Mouse (Mus musculus) left cerebral cortex, postnatal 14 days (tissue): Measurements from ENCODE around the gene Ces1a. TPM values are rescaled to one million over a fixed set of nuclear protein-coding genes. Genes with fewer than 3 reads are reported as not detected.

ENCODE experiments used
- DNase-seq, 2 experiments: peaks; one replicate each; pipeline ENCODE4 v3.0.0; 2021 to 2022; ENCODE audit warnings: low spot score in 2 of 2, mixed read lengths in 1 of 2
- intact Hi-C: fragments of 180-260 bp; cut with DNase I; formaldehyde crosslinking; loops from one replicate; pipeline ENCODE4 v1.15.1; 2025
- total RNA-seq, 2 experiments: library from RNA; stranded (reverse); gene quantifications; 2 replicates each; pipeline ENCODE4 v1.2.3; 2021

Gene Ces1a
- total RNA-seq, 2 experiments from 2014 or later: 0.17 TPM; not detected in 1

DNA sequence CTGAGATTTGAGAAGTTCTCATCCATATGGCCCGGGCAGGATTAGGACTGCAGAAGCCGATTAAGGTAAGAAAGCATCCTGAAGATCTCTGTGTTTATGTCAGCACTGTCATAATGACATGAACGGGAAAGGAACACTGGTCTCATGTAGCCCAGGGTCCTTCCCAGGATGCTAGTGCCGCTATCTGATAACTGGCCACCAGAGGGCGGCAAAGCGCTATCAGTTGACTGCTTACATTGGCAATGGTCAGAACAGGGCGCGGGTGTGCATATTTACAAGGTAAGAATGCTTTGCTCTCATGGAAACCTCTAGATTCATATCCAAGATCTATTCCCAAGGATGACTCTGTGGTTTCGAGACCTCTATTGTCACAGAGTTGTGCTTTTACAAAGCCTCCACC lies 36.6 kb downstream of the Ces1a start:
- peak; percentile 89 to 94 for DNase-seq
- intact Hi-C loops: loop anchor here (1.0 to 10.0 kb wide), 4 partner anchors 84 to 419 kb away; no protein-coding TSS in a partner anchor

- intact Hi-C loops: loop anchor here (2.0 to 10.0 kb wide), 3 partner anchors 135 to 421 kb away; no protein-coding TSS in a partner anchor
- DNase-seq: peak; percentile 68 to 76
These were observed 37.7 kb downstream of the Ces1a start for GRCm38 (mm10) chr8:93010286-93010685.

DNA sequence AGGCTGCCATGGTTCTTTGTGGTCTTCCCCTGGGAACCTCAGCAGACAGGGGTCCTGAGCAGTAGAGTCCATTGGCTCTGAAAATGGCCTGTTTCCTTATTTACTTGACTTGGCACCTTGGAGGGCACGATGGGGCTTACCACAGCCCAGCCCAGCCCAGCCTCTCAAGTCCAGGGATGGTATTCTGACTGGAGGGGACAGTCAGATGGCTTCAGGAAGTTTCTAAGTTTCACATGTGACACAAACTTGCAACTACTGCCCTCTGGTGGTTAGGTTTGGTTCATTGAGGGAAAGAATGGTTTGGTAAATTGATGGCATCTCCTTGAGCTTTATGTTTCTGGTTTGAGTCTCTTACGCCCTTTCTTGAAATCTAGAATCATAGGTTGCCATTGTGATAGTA lies 49.4 kb downstream of the Ces1a start:
- DNase-seq: peak; percentile 74 to 75
- intact Hi-C loops: loop anchor here (5.0 kb wide), 1 partner anchor 116 kb away; no protein-coding TSS in a partner anchor

DNA sequence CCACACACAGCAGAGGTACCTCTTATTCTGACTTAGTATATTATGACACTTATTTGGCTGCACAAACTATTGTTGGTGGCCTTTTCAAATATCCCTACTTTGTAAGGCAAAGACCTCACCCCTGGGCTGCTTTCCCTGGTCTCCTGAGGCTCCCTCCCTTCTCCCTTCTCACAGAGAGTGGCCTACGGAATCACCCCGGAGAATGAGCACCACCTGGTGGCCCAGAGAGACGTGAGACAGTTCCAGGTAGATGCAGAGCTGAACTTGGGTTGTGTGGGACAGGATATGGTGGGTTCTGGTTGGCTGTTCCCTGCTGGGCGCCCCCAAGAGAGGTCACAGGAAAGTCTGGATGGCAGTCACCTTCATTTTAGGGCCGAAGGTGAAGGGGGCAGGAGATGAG lies 51.2 kb downstream of the Ces1a start:
- intact Hi-C loops: loop anchor here (1.0 to 5.0 kb wide), 2 partner anchors 115 to 179 kb away; no protein-coding TSS in a partner anchor
- peak; percentile 59 to 74 for DNase-seq

- intact Hi-C loops: no loop called here
- DNase-seq: no peak
These were observed 63.6 kb downstream of the Ces1a start for GRCm38 (mm10) chr8:92984376-92984775.

- intact Hi-C loops: no loop called here
- DNase-seq: no peak
These were observed 65.5 kb downstream of the Ces1a start for GRCm38 (mm10) chr8:92982491-92982890.

DNA sequence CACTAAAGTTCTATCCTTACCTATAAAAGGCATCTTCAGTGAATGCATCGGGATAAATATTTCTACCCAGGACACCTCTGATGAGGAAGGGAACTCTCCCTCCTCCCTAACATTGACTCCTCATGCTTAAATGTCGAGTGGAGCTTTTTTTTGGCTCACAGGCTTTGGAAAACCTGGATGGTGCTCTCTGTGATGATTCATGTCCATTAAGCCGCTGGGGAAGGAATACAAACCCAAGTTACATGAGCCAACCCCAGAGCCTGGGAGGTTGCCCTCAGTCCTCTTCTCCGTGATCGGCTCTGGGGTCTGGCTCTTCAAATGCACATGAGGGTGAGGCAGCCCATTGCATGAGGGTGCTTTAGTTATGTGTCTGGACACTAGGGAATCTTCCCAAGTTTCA lies 71.3 kb downstream of the Ces1a start:
- intact Hi-C loops: no loop called here
- no peak for DNase-seq

DNA sequence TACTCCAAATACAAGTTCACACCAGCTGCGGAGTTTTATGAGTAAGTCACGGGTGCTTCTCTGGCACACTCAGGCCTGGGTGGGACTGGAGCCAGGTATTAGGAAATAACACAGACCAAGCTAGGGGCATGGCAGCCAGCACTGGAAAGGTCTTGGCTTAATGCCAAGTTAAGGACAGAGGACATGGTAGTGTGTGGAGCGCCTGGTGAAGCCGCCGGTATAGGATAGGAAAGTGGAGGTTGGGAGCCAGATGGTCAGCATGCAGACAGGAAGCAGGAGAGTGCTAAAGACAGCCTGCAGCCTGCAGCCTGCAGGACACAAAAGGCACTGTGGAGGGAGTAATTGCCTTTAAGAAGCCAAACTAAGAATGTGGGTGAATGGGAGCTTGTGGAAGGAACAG lies 75.0 kb downstream of the Ces1a start:
- intact Hi-C loops: no loop called here
- DNase-seq: peak in 1 of 2 experiments; percentile 10

Other genes starting within 250 kb of the Ces1a start
- gene Mmp2, start 220.9 kb downstream of the Ces1a start, total RNA-seq: 1 to 10 TPM; 5.8 to 6.2 TPM
- 10 to 100 TPM in 1 of 2 experiments, 1 to 10 TPM in 1; 8.3 to 11.1 TPM for gene Lpcat2, start 192.9 kb downstream of the Ces1a start, total RNA-seq
- 1 to 10 TPM in 1 of 2 experiments, under 1 TPM in 1; 0.91 to 1.3 TPM for gene Capns2, start 146.8 kb downstream of the Ces1a start, total RNA-seq
- gene Slc6a2, start 88.1 kb downstream of the Ces1a start, total RNA-seq: under 1 TPM; 0.11 to 0.34 TPM
- not detected for gene Ces1b, start 31.8 kb upstream of the Ces1a start, total RNA-seq
- gene Ces1c, start 83.1 kb upstream of the Ces1a start, total RNA-seq: not detected
- gene Ces1d, start 149.6 kb upstream of the Ces1a start, total RNA-seq: not detected
- not detected for gene Ces1e, start 181.4 kb upstream of the Ces1a start, total RNA-seq
- not detected for gene Ces1f, start 231.6 kb upstream of the Ces1a start, total RNA-seq